Mouse (Mus musculus) neural tube, embryonic 13.5 days (tissue): ENCODE results near the gene R3hdm4. TPM values are rescaled to one million over a fixed set of nuclear protein-coding genes. Genes with fewer than 3 reads are reported as not detected.

ENCODE experiments used
- ATAC-seq: fragments of 200-750 bp; cut with Nextera tagmentation; 2 replicates; pipeline ENCODE4 v1.8.0; 2017; ENCODE audit warnings: low read depth, mild to moderate bottlenecking, moderate TSS enrichment, moderate library complexity
- H3K27ac ChIP-seq: fragments of 300-500 bp; sonication (generic); replicated peaks from 2 replicates; pipeline ENCODE4 v1.5.1; 2015; ENCODE audit warnings: moderate library complexity, mild to moderate bottlenecking, inconsistent platforms
- H3K27me3 ChIP-seq: fragments of 300-500 bp; sonication (generic); 2 replicates; pipeline ENCODE4 v1.6.1; 2015; ENCODE audit warnings: mild to moderate bottlenecking, inconsistent platforms
- H3K36me3 ChIP-seq: fragments of 300-500 bp; sonication (generic); 2 replicates; pipeline ENCODE4 v1.6.1; 2015; ENCODE audit warnings: mild to moderate bottlenecking, inconsistent platforms
- H3K4me1 ChIP-seq: fragments of 300-500 bp; sonication (generic); replicated peaks from 2 replicates; pipeline ENCODE4 v1.6.1; 2015; ENCODE audit warnings: inconsistent platforms
- H3K4me2 ChIP-seq: fragments of 300-500 bp; sonication (generic); 2 replicates; pipeline ENCODE4 v1.6.1; 2015; ENCODE audit warnings: inconsistent platforms, mild to moderate bottlenecking, moderate library complexity
- H3K4me3 ChIP-seq: fragments of 300-500 bp; sonication (generic); 2 replicates; pipeline ENCODE4 v1.5.1; 2015; ENCODE audit warnings: mild to moderate bottlenecking, inconsistent platforms
- H3K9ac ChIP-seq: fragments of 300-500 bp; sonication (generic); 2 replicates; pipeline ENCODE4 v1.6.1; 2015; ENCODE audit warnings: moderate library complexity, mild to moderate bottlenecking, inconsistent platforms
- H3K9me3 ChIP-seq: fragments of 300-500 bp; sonication (generic); 2 replicates; pipeline ENCODE4 v1.6.1; 2016; ENCODE audit warnings: inconsistent platforms
- whole genome bisulfite sequencing: fragments of 180-500 bp; shearing (Covaris S2); methylation state at CpG from one replicate; pipeline ENCODE4 v1.1.7; 2015; 5-methylcytosine and 5-hydroxymethylcytosine counted together
- polyA plus RNA-seq: library from polyadenylated mRNA; unstranded; fragments of >200 nt; fragmentation: Nextera tagmentation; extraction: Ambion mirVana; gene quantifications from 2 replicates; pipeline ENCODE4 v1.2.1, GENCODE M21; 2015

R3hdm4 gene
- polyA plus RNA-seq, 1 experiment from 2014 or later = 249 TPM

DNA sequence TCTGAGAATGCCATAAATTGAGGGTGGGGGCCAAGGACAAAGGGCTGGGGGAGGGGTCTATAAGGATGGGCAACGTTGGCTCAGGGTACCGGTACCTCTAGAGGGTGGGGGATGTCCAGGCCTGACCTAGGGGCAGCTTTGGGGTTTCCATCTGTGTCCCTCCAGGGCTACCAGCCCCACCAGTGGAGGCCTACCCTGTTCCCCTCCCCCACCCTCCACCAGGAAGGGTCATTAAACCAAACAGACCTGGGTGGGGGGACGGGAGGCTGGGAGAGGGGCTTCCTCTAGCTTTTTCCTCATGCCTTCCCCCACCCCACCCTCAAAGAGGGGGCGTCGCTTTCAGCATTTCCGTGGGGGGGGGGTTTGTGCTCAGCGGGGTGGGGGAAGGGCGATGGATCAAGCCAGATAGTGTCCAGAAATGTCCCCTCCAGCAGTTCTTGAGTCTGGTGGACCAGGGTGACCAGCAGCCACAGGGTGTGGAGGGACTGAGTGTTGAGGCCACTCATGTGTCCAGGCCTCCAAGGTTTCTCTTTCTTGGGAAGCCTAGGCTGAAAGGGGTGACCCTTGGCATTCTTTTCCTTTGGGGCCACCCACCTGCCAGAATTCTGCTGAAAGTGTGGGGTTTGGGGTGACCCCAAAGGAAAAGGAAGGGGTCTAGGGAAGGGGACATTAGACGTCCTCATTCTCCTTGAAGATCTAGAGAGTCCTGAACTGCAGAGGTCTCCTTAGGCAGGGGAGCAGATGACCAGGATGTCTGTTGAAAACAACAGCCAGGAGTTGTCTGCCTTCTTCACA is 8.1 kb upstream of the R3hdm4 start:
- H3K36me3 ChIP-seq = peaks cover 34% of the 10 kb centered on the region
- 12% methylated on average over 9 of the region's 9 CpGs for WGBS
- peak overlapping the region; percentile 94 for H3K9ac ChIP-seq
- no peak for ATAC-seq
- H3K27ac ChIP-seq = peak overlapping the region; percentile 96
- peaks cover 3% of the 10 kb centered on the region; the same call in 1 of the 2 replicates for H3K27me3 ChIP-seq
- peak overlapping the region; percentile 96 for H3K4me3 ChIP-seq
- H3K4me2 ChIP-seq = peak overlapping the region; percentile 76
- peaks cover 66% of the 10 kb centered on the region for H3K4me1 ChIP-seq
- H3K9me3 ChIP-seq = no peaks in the 10 kb centered on the region

DNA sequence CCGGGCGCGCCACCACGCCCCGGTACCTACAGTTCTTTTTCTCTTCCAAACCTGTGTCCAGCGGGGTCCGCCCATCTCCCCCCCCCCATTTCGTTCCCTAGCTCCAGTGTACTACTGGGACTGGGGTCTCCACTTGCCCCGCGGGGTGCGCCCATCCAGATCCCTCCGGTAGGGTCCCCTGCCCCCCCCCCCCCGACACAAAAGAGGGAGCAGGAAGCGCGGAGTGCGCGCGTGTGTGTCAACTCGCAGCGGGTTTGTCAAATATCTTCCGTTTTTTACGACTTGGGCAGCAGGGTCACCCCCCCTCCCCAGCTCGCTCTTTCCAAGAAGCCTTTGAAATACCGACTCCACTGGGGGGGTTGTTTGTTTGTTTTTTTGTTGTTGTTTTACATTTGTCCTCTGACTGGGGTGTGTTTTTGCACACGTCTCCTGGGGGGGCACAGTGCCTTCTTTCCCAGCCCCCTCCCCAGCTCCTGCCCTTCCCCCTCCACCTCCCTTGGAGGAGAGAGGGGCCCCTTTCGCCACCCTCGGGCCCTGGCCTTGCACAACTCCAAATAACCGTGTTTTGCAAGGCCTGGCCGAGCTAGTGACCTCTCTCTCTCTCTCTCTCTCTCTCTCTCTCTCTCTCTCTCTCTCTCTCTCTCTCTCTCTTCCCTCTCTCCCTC is 7.2 kb upstream of the R3hdm4 start:
- peaks cover 12% of the 10 kb centered on the region for H3K27me3 ChIP-seq
- H3K4me2 ChIP-seq = peak overlapping the region; percentile 76
- ATAC-seq = no peak
- peak overlapping the region; percentile 96 for H3K27ac ChIP-seq
- peak overlapping the region; percentile 94 for H3K9ac ChIP-seq
- H3K36me3 ChIP-seq = peaks cover 25% of the 10 kb centered on the region
- peak overlapping the region; percentile 96 for H3K4me3 ChIP-seq
- under 1% methylated on average over 29 of the region's 29 CpGs for WGBS
- H3K4me1 ChIP-seq = peaks cover 57% of the 10 kb centered on the region
- H3K9me3 ChIP-seq = no peaks in the 10 kb centered on the region

DNA sequence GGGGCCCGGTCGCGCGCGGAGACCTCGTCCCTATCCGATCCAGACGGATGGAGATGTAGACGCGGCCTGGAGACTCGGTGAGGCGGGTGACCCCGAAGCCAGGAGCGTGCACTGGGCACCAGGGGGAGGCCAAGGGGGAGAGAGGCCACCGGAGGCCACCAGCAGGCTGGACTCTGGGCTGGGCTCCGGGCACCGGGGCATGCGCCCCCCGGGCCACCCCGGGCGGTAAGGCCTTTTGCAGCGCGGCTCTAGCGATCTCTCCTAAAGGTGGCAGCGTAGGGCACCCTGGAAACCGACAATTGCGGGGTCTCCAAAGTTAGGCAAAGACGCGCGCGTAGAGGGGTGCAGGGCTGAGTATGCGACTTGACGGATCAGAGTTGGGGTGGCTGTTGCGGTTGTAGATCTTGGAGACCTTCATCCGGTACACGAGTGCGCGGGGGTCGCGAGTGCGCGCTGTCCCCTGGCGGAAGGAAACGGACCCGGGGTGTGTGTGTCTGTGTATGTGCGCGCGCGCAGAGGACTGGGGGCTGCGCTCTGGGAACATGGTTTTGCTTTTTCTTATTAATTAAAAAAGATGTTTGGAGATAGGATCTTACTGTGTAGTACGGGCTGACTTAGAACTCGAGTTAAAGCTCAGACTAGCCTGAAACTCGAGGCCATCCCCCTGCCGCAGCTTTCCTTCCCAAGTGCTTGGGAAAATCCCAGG is 6.5 kb upstream of the R3hdm4 start:
- Histone ChIP-seq H3K4me1 (peaks cover 50% of the 10 kb centered on the region), H3K9me3 (no peaks in the 10 kb centered on the region), H3K27me3 (peaks cover 19% of the 10 kb centered on the region), H3K4me3 (peak overlapping the region; percentile 96), H3K4me2 (peak overlapping the region; percentile 76), H3K9ac (peak overlapping the region; percentile 94), H3K27ac (peak overlapping the region; percentile 96), H3K36me3 (peaks cover 19% of the 10 kb centered on the region)
- peak; percentile 44 for ATAC-seq
- 1% methylated on average over 53 of the region's 54 CpGs for WGBS

DNA sequence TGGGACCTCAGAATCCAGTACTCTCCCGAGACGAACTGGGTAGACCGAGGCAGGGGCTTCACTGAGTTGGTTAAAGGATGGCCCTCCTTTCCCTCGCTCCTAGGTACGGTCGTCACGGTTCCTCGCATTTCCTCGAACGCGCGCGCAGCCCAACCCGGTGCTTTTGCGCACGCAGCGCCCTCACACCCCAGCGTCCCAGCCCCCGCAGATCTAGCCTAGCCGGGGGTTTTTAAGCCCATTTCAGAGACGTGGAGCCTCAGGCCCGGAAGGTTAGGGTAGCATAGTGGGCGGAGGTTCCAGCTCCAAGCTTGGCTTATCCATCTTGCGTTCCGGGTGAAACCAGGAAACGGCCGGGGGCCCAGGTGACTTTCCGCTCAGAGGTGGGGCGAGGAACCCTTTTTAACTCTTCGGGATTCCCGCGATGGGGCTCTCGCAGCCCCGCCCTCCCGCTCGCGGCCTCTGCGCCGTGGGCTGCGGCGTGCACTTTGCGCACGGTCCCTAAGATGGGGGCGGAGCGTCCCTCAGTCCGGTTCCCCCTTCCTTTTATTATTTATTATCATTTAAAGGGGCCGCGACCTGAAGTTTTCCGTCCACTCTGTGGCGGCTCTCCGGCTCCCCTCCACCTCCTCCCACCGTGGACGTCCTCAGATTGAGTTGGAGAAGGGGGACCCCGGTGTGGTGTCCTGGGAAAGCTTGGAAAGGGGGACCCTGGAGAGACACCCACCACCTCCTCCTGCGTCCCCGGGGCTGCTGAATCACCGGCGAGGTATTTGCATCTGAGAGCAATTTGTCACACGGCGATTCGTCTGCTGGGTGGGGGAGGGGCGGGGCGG is 5.7 kb upstream of the R3hdm4 start, which contains the start of gene Arid3a:
Gene Arid3a, plus strand, starts transcription at position 553 of the 833 bp plus-strand sequence.
- Histone ChIP-seq H3K4me2 (peak within 1 kb of the TSS; percentile 76), H3K9me3 (no peaks in the 10 kb centered on the region), H3K27me3 (peaks cover 27% of the 10 kb centered on the region), H3K4me1 (peaks cover 45% of the 10 kb centered on the region), H3K27ac (peak within 1 kb of the TSS; percentile 96), H3K4me3 (peak within 1 kb of the TSS; percentile 96), H3K36me3 (peaks cover 12% of the 10 kb centered on the region), H3K9ac (peak within 1 kb of the TSS; percentile 94)
- under 1% methylated on average over 63 of the region's 63 CpGs for WGBS
- ATAC-seq = peak; percentile 77

DNA sequence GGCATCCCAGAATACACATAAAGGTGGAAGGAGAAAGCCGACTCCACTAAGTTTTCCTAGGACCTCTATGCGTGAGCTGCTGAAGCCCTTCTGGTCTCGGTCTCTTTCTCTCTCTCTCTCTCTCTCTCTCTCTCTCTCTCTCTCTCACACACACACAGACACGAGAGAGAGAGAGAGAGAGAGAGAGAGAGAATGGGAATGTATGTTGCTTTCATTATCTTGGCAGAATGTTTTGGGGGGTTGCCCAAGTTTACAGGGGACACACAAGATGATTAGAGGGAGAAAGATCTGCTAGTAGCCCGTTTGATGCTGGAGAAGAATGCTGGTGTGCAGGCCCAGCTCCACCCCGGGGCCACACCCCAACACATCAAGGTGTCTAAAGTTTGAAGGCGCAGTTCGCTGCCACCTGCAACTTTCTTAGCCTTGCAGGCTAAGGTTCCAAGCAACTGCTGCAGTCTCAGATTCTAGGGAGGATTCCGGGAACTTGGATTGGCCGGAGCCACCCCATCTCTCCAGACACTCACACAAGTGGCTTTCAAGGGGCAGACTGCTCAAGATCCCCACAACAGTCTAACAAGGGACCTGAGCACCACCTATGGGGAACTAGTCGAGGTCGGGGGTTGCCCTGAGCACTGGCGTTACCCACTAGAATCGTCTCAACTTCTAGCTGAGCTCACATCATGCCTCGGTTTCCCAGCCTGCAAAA is 4.9 kb upstream of the R3hdm4 start:
- Histone ChIP-seq H3K9ac (peak overlapping the region; percentile 94), H3K27ac (peak overlapping the region; percentile 96; the same call in 1 of the 2 replicates), H3K27me3 (peaks cover 34% of the 10 kb centered on the region), H3K4me2 (peak overlapping the region; percentile 76), H3K36me3 (peaks cover 4% of the 10 kb centered on the region), H3K4me3 (peak overlapping the region; percentile 96), H3K4me1 (peaks cover 45% of the 10 kb centered on the region), H3K9me3 (no peaks in the 10 kb centered on the region)
- WGBS = 9% methylated on average over 15 of the region's 15 CpGs
- ATAC-seq = 0 out of 2 replicates have a peak, but pooled peaks have one; percentile 1

DNA sequence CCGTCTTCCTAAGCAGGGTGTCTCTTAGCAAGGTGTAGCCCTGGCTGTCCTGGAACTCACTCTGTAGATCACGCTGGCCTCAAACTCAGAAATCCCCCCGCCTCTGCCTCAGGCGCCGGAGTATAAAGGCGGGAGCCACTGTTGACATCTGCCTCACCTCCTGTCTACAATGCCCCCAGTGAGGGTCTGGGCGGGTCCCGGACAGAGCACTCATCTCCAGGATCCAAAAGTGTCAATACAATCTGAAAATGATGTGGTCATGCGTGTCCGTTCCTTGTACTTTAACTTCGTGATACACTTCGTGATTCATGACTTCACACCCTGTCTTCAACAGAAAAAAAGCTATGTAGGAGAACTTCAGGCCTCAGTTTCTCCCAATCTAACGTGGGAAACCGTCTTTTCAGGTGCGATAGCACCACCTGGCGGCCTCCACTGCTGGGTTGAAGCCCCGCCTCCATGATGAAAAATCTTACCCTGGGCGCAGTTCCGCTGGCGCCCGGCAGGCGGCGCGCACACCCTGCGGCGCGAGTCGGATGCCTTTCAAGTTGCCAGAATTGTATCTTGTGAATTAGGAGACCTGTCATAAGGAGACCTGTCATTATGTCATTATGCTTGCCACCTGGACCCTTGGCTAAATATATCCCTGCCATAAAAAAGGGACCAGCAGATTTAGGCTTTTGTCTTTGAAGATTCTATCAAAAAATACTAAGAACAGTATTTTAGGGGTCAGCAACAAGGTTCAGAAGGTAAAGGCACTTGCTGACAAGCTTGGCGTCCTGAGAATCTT is 4.2 kb upstream of the R3hdm4 start:
- 11% methylated on average over 29 of the region's 29 CpGs for WGBS
- Histone ChIP-seq H3K4me2 (peak overlapping the region; percentile 76), H3K27me3 (peaks cover 42% of the 10 kb centered on the region), H3K36me3 (no peaks in the 10 kb centered on the region), H3K4me1 (peaks cover 42% of the 10 kb centered on the region), H3K27ac (no peak overlapping the region), H3K9me3 (no peaks in the 10 kb centered on the region), H3K4me3 (peak overlapping the region; percentile 10; the same call in 1 of the 2 replicates), H3K9ac (0 out of 2 replicates have a peak overlapping the region, but pooled peaks have one; percentile 94)
- no peak for ATAC-seq

DNA sequence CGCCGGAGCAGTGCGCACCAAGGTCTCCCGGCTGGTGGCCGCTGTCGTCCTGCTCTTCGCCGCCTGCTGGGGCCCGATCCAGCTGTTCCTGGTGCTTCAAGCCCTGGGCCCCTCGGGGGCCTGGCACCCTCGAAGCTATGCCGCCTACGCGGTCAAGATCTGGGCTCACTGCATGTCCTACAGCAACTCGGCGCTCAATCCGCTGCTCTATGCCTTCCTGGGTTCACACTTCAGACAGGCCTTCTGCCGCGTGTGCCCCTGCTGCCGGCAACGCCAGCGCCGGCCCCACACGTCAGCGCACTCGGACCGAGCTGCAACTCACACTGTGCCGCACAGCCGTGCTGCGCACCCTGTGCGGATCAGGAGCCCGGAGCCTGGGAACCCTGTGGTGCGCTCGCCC is 564 bp upstream of the R3hdm4 start:
- WGBS = 1% methylated on average over 34 of the region's 34 CpGs
- Histone ChIP-seq H3K36me3 (no peaks in the 10 kb centered on the region), H3K4me2 (peak overlapping the region; percentile 51), H3K27me3 (peaks cover 72% of the 10 kb centered on the region), H3K27ac (no peak overlapping the region), H3K4me1 (peaks cover 39% of the 10 kb centered on the region), H3K9me3 (no peaks in the 10 kb centered on the region), H3K9ac (peak overlapping the region; percentile 60), H3K4me3 (peak overlapping the region; percentile 27)
- no peak for ATAC-seq

- Histone ChIP-seq H3K9me3 (no peaks in the 10 kb centered on the region), H3K27ac (no peak overlapping the region), H3K9ac (no peak overlapping the region), H3K4me1 (peaks cover 38% of the 10 kb centered on the region), H3K4me2 (peak overlapping the region; percentile 51), H3K36me3 (no peaks in the 10 kb centered on the region), H3K4me3 (peak overlapping the region; percentile 27), H3K27me3 (peaks cover 72% of the 10 kb centered on the region)
- 15% methylated on average over 26 of the region's 26 CpGs for WGBS
- ATAC-seq = no peak
These were observed 735 bp downstream of the R3hdm4 start for GRCm38 (mm10) chr10:79920056-79920890.

- Histone ChIP-seq H3K4me1 (peaks cover 47% of the 10 kb centered on the region), H3K9me3 (no peaks in the 10 kb centered on the region), H3K4me2 (no peak overlapping the region; the same call in 1 of the 2 replicates), H3K4me3 (no peak overlapping the region), H3K36me3 (no peaks in the 10 kb centered on the region), H3K27ac (no peak overlapping the region), H3K9ac (0 out of 2 replicates have a peak overlapping the region, but pooled peaks have one; percentile 38), H3K27me3 (peaks cover 72% of the 10 kb centered on the region)
- no peak for ATAC-seq
- 3% methylated on average over 21 of the region's 21 CpGs for WGBS
These were observed 1.7 kb downstream of the R3hdm4 start for GRCm38 (mm10) chr10:79919251-79919849.
